ENCODE assay signal across 23 mouse cellular contexts in the genomic region with DNA sequence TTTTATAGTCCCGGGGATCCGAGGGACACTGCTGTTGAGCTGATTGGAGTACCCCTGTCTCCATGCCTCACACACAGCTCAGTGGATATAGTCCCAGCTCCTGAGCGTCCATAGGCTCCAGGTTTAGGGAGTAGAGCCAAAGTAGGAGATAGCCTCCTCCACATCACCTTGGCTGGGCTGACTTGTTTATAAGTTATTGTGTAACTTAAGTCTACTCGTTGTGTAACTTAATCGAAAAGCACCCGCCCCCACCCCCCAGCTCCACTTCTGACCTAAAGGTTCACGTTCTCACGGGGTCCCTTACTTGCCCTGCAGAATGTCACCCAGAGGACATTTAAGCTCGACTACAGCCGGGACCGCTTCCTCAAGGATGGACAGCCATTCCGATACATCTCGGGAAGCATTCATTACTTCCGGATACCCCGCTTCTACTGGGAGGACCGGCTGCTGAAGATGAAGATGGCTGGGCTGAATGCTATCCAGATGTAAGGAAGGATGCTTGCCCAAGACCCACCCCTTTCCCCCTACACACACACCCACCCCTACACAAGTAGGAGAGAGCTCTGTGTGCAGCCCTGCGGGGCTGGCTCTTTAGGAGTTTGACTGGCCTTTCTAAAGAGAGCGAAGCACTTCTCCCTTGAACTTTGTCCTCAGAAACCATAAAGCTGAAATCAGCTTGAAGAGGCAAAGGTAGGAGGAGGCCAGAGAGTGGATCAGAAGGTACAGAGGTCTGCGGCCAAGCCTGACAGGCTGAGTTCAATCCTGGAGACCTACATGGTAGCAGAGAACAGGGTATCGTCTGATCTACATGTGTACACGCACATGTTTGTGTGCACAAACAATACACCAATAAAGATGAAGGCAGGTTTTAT. TPM values are rescaled to one million over a fixed set of nuclear protein-coding genes. Genes with fewer than 3 reads are reported as not detected.
DNase-seq lines count a peak whose midpoint lies in the region; ATAC-seq and TF ChIP-seq lines count a peak whose summit lies in the region.
"Had no signal": no experiment of that assay in that cellular context is flagged by ENCODE, and none has a peak within 500 bp of the region (broad histone marks: within the 10 kb centered on the region; RNA-seq: fewer than 3 reads in every experiment).

No protein-coding gene starts in this region.

- 0 out of 2 replicates have a peak, but pooled peaks cover under 1% of the 10 kb centered on the region for H3K9me3 ChIP-seq in liver, embryonic 12.5 days (replicated peaks)
- no peaks in the 10 kb centered on the region for H3K9me3 ChIP-seq in kidney, embryonic 16.5 days (ENCODE audit: low read length)
- no peaks in the 10 kb centered on the region for H3K9me3 ChIP-seq in liver, postnatal 0 days (ENCODE audit: low read length)
- no peaks in the 10 kb centered on the region for H3K9me3 ChIP-seq in hindbrain, postnatal 0 days (ENCODE audit: low read length)
- H3K9me3 ChIP-seq: embryonic facial prominence, embryonic 10.5 days; heart, embryonic 13.5 days; hindbrain, embryonic 15.5 days; lung, embryonic 15.5 days; neural tube, embryonic 12.5 days had no signal

- no peak overlapping the region for H3K27ac ChIP-seq in liver, adult 2 months (replicated peaks; ENCODE audit: insufficient read depth, low read depth, low read length)
- H3K27ac ChIP-seq in liver, embryonic 12.5 days, result no peak overlapping the region
- peak overlapping the region; percentile 67 for H3K27ac ChIP-seq in kidney, embryonic 16.5 days (ENCODE audit: low read length)
- H3K27ac ChIP-seq in liver, postnatal 0 days (ENCODE audit: low read depth), result no peak overlapping the region
- no peak overlapping the region for H3K27ac ChIP-seq in hindbrain, postnatal 0 days
- H3K27ac ChIP-seq: embryonic facial prominence, embryonic 10.5 days; forebrain, embryonic 12.5 days; heart, embryonic 13.5 days; hindbrain, embryonic 15.5 days; layer of hippocampus, adult 2 months; lung, embryonic 15.5 days; neural tube, embryonic 12.5 days had no signal

- peak; percentile 54 for DNase-seq in liver, adult 2 months (ENCODE audit: extremely low read depth, low read depth, low spot score)
- DNase-seq in kidney, adult 11 months, result peak; percentile 63
- DNase-seq in liver, postnatal 0 days, result no peak
- DNase-seq in layer of hippocampus, adult 8-10 months (ENCODE audit: low spot score in 2 of 2), result no peak
- DNase-seq in cerebellum, adult 8-10 months, result no peak
- no peak for DNase-seq in hindbrain, postnatal 0 days (ENCODE audit: low spot score)
- DNase-seq: adrenal gland, postnatal 14 days; cerebellum, adult 11-12 months; cerebellum, postnatal 25 days; gastrocnemius, postnatal 10 days; heart, adult 11 months; lung, postnatal 4 days; right cerebral cortex, adult 18-20 months; thymus, postnatal 4 days had no signal

- WGBS in liver, adult 2 months, result 47% methylated on average over 21 of the region's 21 CpGs
- 81% methylated on average over 21 of the region's 21 CpGs for WGBS in liver, embryonic 12.5 days (ENCODE audit: insufficient replicate concordance)
- WGBS in kidney, embryonic 16.5 days, result 68% methylated on average over 21 of the region's 21 CpGs
- 76% methylated on average over 21 of the region's 21 CpGs for WGBS in liver, postnatal 0 days (ENCODE audit: insufficient replicate concordance)
- 91% methylated on average over 21 of the region's 21 CpGs for WGBS in hindbrain, postnatal 0 days

- no peak for ATAC-seq in liver, embryonic 12.5 days
- peak; percentile 76; the same call in 1 of the 2 replicates for ATAC-seq in kidney, embryonic 16.5 days (ENCODE audit: low FRiP score, low TSS enrichment)
- ATAC-seq in liver, postnatal 0 days, result peak; percentile 39; the same call in 1 of the 2 replicates
- no peak for ATAC-seq in hindbrain, postnatal 0 days

- no peak for TF ChIP-seq EP300 in liver, postnatal 0 days (IDR thresholded peaks at IDR 0.05; ENCODE audit: low read depth)

- peaks cover 1% of the 10 kb centered on the region; the same call in 1 of the 2 replicates for H3K4me1 ChIP-seq in liver, adult 2 months (ENCODE audit: control insufficient read depth, insufficient read depth, low read length)
- peaks cover 16% of the 10 kb centered on the region for H3K4me1 ChIP-seq in liver, embryonic 12.5 days
- no peaks in the 10 kb centered on the region for H3K4me1 ChIP-seq in kidney, embryonic 16.5 days (ENCODE audit: insufficient read depth, low read length)
- peaks cover 3% of the 10 kb centered on the region; the same call in 1 of the 2 replicates for H3K4me1 ChIP-seq in liver, postnatal 0 days (ENCODE audit: insufficient read depth)
- H3K4me1 ChIP-seq in hindbrain, postnatal 0 days (ENCODE audit: insufficient read depth, low read length), result no peaks in the 10 kb centered on the region
- H3K4me1 ChIP-seq: embryonic facial prominence, embryonic 10.5 days; forebrain, embryonic 12.5 days; hindbrain, embryonic 15.5 days; lung, embryonic 15.5 days; neural tube, embryonic 12.5 days had no signal

- H3K27me3 ChIP-seq in liver, adult 2 months (ENCODE audit: control insufficient read depth, insufficient read depth, low read length), result no peaks in the 10 kb centered on the region
- H3K27me3 ChIP-seq in liver, embryonic 12.5 days (replicated peaks), result no peaks in the 10 kb centered on the region
- no peaks in the 10 kb centered on the region for H3K27me3 ChIP-seq in kidney, embryonic 16.5 days (ENCODE audit: insufficient read depth, low read length)
- no peaks in the 10 kb centered on the region for H3K27me3 ChIP-seq in liver, postnatal 0 days (ENCODE audit: insufficient read depth, low read length)
- no peaks in the 10 kb centered on the region for H3K27me3 ChIP-seq in hindbrain, postnatal 0 days (ENCODE audit: insufficient read depth, low read length)
- H3K27me3 ChIP-seq: forebrain, embryonic 12.5 days; heart, embryonic 13.5 days; hindbrain, embryonic 15.5 days; lung, embryonic 15.5 days; neural tube, embryonic 12.5 days had no signal

- no peak overlapping the region for H3K4me3 ChIP-seq in liver, adult 2 months (ENCODE audit: insufficient read depth, low read depth, low read length)
- H3K4me3 ChIP-seq in liver, embryonic 12.5 days, result no peak overlapping the region
- no peak overlapping the region for H3K4me3 ChIP-seq in kidney, embryonic 16.5 days (ENCODE audit: low read length)
- no peak overlapping the region for H3K4me3 ChIP-seq in liver, postnatal 0 days (ENCODE audit: low read depth, low read length)
- no peak overlapping the region for H3K4me3 ChIP-seq in hindbrain, postnatal 0 days (ENCODE audit: low read length)
- H3K4me3 ChIP-seq: embryonic facial prominence, embryonic 10.5 days; forebrain, embryonic 12.5 days; heart, embryonic 13.5 days; hindbrain, embryonic 15.5 days; layer of hippocampus, adult 2 months; lung, embryonic 15.5 days; neural tube, embryonic 12.5 days had no signal

- H3K9ac ChIP-seq in liver, adult 2 months (ENCODE audit: low read depth, low read length), result no peak overlapping the region
- H3K9ac ChIP-seq in liver, embryonic 12.5 days, result no peak overlapping the region
- H3K9ac ChIP-seq in kidney, embryonic 16.5 days (replicated peaks; ENCODE audit: low read length), result no peak overlapping the region
- no peak overlapping the region for H3K9ac ChIP-seq in liver, postnatal 0 days (replicated peaks)
- no peak overlapping the region for H3K9ac ChIP-seq in hindbrain, postnatal 0 days (replicated peaks; ENCODE audit: low read length)
- H3K9ac ChIP-seq: forebrain, embryonic 12.5 days; heart, embryonic 13.5 days; hindbrain, embryonic 15.5 days; lung, embryonic 15.5 days; neural tube, embryonic 12.5 days had no signal

- no peaks in the 10 kb centered on the region for H3K79me2 ChIP-seq in liver, adult 2 months (ENCODE audit: control insufficient read depth, insufficient read depth, low read length)

- no peaks in the 10 kb centered on the region for H3K36me3 ChIP-seq in liver, adult 2 months (ENCODE audit: control insufficient read depth, insufficient read depth, low read length)
- H3K36me3 ChIP-seq in liver, embryonic 12.5 days, result peaks cover 16% of the 10 kb centered on the region
- H3K36me3 ChIP-seq in kidney, embryonic 16.5 days (ENCODE audit: insufficient read depth, low read length), result peaks cover 3% of the 10 kb centered on the region
- H3K36me3 ChIP-seq in liver, postnatal 0 days (replicated peaks; ENCODE audit: insufficient read depth, low read length), result no peaks in the 10 kb centered on the region
- H3K36me3 ChIP-seq in hindbrain, postnatal 0 days (ENCODE audit: insufficient read depth, low read length), result no peaks in the 10 kb centered on the region
- H3K36me3 ChIP-seq: hindbrain, embryonic 15.5 days; lung, embryonic 15.5 days had no signal

- H3K4me2 ChIP-seq in liver, embryonic 12.5 days, result no peak overlapping the region
- H3K4me2 ChIP-seq in kidney, embryonic 16.5 days (replicated peaks; ENCODE audit: low read depth, low read length), result no peak overlapping the region
- no peak overlapping the region; the same call in 1 of the 2 replicates for H3K4me2 ChIP-seq in liver, postnatal 0 days (ENCODE audit: low read depth, low read length)
- H3K4me2 ChIP-seq in hindbrain, postnatal 0 days (ENCODE audit: low read depth, low read length), result no peak overlapping the region
- H3K4me2 ChIP-seq: forebrain, embryonic 12.5 days; heart, embryonic 13.5 days; hindbrain, embryonic 15.5 days; lung, embryonic 15.5 days; neural tube, embryonic 12.5 days had no signal

- no peak for TF ChIP-seq CTCF in liver, adult 2 months (IDR thresholded peaks at IDR 0.05; ENCODE audit: low read depth, low read length)
- no peak for TF ChIP-seq CTCF in liver, postnatal 0 days (IDR thresholded peaks at IDR 0.05; ENCODE audit: low read depth)
- no peak for TF ChIP-seq CTCF in hindbrain, postnatal 0 days (IDR thresholded peaks at IDR 0.05; ENCODE audit: low read depth)

- TF ChIP-seq POLR2A in liver, adult 2 months (IDR thresholded peaks at IDR 0.05; ENCODE audit: extremely low read depth, insufficient read depth, low read length), result no peak

RNA-seq across cellular contexts. Expression of a gene that starts 16.0 kb away (rescaled TPM):
- total RNA-seq in liver, adult 2 months (2014; rRNA removed), result 3.0 and 4.4 TPM in 2 replicates
- polyA plus RNA-seq in liver, adult 2 months (2012; rRNA removed), result 2.3 and 3.6 TPM in 2 replicates
- 4.7 and 4.8 TPM in 2 replicates for polyA plus RNA-seq in liver, embryonic 12.5 days (2016; fragmentation: Nextera tagmentation; extraction: Ambion mirVana)
- 15.3 and 15.9 TPM in 2 replicates for polyA plus RNA-seq in kidney, embryonic 16.5 days (2015; fragmentation: Nextera tagmentation; extraction: Ambion mirVana)
- polyA plus RNA-seq in liver, postnatal 0 days (2015; fragmentation: Nextera tagmentation; extraction: Ambion mirVana), result 1.4 and 2.2 TPM in 2 replicates
- total RNA-seq in layer of hippocampus, adult 8-10 months (2022), result 10 to 100 TPM; 10.6 to 13.4 (median 12.4) TPM
- 6.1 and 9.4 TPM in 2 replicates for total RNA-seq in hindbrain, postnatal 0 days (2014; rRNA removed)
- 5.9 and 7.1 TPM in 2 replicates for polyA plus RNA-seq in hindbrain, postnatal 0 days (2015; fragmentation: Nextera tagmentation; extraction: Ambion mirVana)

RNA-seq across cellular contexts. Expression of a gene that starts 16.0 kb away (rescaled TPM):
- total RNA-seq in liver, adult 2 months (2014; rRNA removed), result 13.2 and 13.6 TPM in 2 replicates
- 14.4 and 16.7 TPM in 2 replicates for polyA plus RNA-seq in liver, adult 2 months (2012; rRNA removed)
- polyA plus RNA-seq in liver, embryonic 12.5 days (2016; fragmentation: Nextera tagmentation; extraction: Ambion mirVana), result 16.7 and 17.7 TPM in 2 replicates
- polyA plus RNA-seq in kidney, embryonic 16.5 days (2015; fragmentation: Nextera tagmentation; extraction: Ambion mirVana), result 77.6 and 81.0 TPM in 2 replicates
- 10.3 and 10.7 TPM in 2 replicates for polyA plus RNA-seq in liver, postnatal 0 days (2015; fragmentation: Nextera tagmentation; extraction: Ambion mirVana)
- 10 to 100 TPM; 20.2 to 40.0 (median 30.7) TPM for total RNA-seq in layer of hippocampus, adult 8-10 months (2022)
- total RNA-seq in hindbrain, postnatal 0 days (2014; rRNA removed), result 37.5 and 41.9 TPM in 2 replicates
- polyA plus RNA-seq in hindbrain, postnatal 0 days (2015; fragmentation: Nextera tagmentation; extraction: Ambion mirVana), result 35.7 and 36.2 TPM in 2 replicates

RNA-seq across cellular contexts. Expression of a gene that starts 26.4 kb away (rescaled TPM):
- total RNA-seq in liver, adult 2 months (2014; rRNA removed), result 4.8 and 5.5 TPM in 2 replicates
- polyA plus RNA-seq in liver, adult 2 months (2012; rRNA removed), result 9.6 and 12.7 TPM in 2 replicates
- polyA plus RNA-seq in liver, embryonic 12.5 days (2016; fragmentation: Nextera tagmentation; extraction: Ambion mirVana), result 33.2 and 33.8 TPM in 2 replicates
- polyA plus RNA-seq in kidney, embryonic 16.5 days (2015; fragmentation: Nextera tagmentation; extraction: Ambion mirVana), result 139 and 148 TPM in 2 replicates
- 19.9 and 20.1 TPM in 2 replicates for polyA plus RNA-seq in liver, postnatal 0 days (2015; fragmentation: Nextera tagmentation; extraction: Ambion mirVana)
- total RNA-seq in layer of hippocampus, adult 8-10 months (2022), result 1 to 10 TPM; 6.1 to 9.8 (median 8.3) TPM
- total RNA-seq in hindbrain, postnatal 0 days (2014; rRNA removed), result 22.7 and 24.7 TPM in 2 replicates
- polyA plus RNA-seq in hindbrain, postnatal 0 days (2015; fragmentation: Nextera tagmentation; extraction: Ambion mirVana), result 31.8 and 34.2 TPM in 2 replicates

Comparison
In these comparisons a context has a peak if more than half of its experiments do, and no peak if none do; other contexts are left out.
1. DNase-seq: peak in liver, adult 2 months (single experiment) and kidney, adult 11 months (single experiment); none in liver, postnatal 0 days (single experiment), layer of hippocampus, adult 8-10 months (0 of 2), cerebellum, adult 8-10 months (single experiment) and hindbrain, postnatal 0 days (single experiment).
2. ATAC-seq: peak in kidney, embryonic 16.5 days (single experiment) and liver, postnatal 0 days (single experiment); none in liver, embryonic 12.5 days (single experiment) and hindbrain, postnatal 0 days (single experiment).